Mouse (Mus musculus) small intestine, adult 2 months (tissue): ENCODE measurements around the gene Gm37240. TPM values are rescaled to one million over a fixed set of nuclear protein-coding genes. Genes with fewer than 3 reads are reported as not detected.

Experiments used
- H3K27ac ChIP-seq: fragments of 200-500 bp; 2 replicates; pipeline ENCODE4 v1.5.1; 2012; ENCODE audit warnings: low read depth, low read length, control low read depth, inconsistent platforms; ENCODE audit not compliant: insufficient read depth
- H3K27me3 ChIP-seq: fragments of 200-500 bp; 2 replicates; pipeline ENCODE4 v1.6.1; 2012; ENCODE audit warnings: mild to moderate bottlenecking, moderate library complexity, low read length, inconsistent platforms; ENCODE audit not compliant: control insufficient read depth, insufficient read depth
- H3K36me3 ChIP-seq: fragments of 200-500 bp; 2 replicates; pipeline ENCODE4 v1.6.1; 2012; ENCODE audit warnings: mild to moderate bottlenecking, low read length, control low read depth, inconsistent platforms; ENCODE audit not compliant: control insufficient read depth, insufficient read depth
- H3K4me1 ChIP-seq: fragments of 200-500 bp; 2 replicates; pipeline ENCODE4 v1.6.1; 2012; ENCODE audit warnings: low read length, inconsistent platforms, mixed read lengths; ENCODE audit not compliant: control insufficient read depth, insufficient read depth, insufficient read length
- H3K4me3 ChIP-seq: fragments of 200-500 bp; 2 replicates; pipeline ENCODE4 v1.5.1; 2012; ENCODE audit warnings: low read depth, mild to moderate bottlenecking, control low read depth, inconsistent platforms, low read length, moderate library complexity
- CTCF ChIP-seq: fragments of 200-500 bp; IDR thresholded peaks from 2 replicates; pipeline ENCODE4 v1.5.1; 2012; ENCODE audit warnings: low read depth, mild to moderate bottlenecking, control low read depth, inconsistent platforms, low read length, moderate library complexity, mixed read lengths; ENCODE audit not compliant: insufficient replicate concordance, insufficient read length; ENCODE audit errors: extremely low read depth
- POLR2A ChIP-seq: fragments of 200-500 bp; IDR thresholded peaks from 2 replicates; pipeline ENCODE4 v1.6.1; 2012; ENCODE audit warnings: low read depth, mild to moderate bottlenecking, control low read depth, inconsistent platforms, low read length, moderate library complexity
- WGBS: fragments of 180-500 bp; shearing (Covaris S2); methylation state at CpG from one replicate; pipeline ENCODE4 v1.1.7; 2018; 5-methylcytosine and 5-hydroxymethylcytosine counted together
- polyA plus RNA-seq: library from polyadenylated mRNA; depleted of rRNA; stranded (reverse); fragments of >200 nt; gene quantifications from 2 replicates; pipeline ENCODE4 v1.2.3, GENCODE M21; 2012

Gene Gm37240
- polyA plus RNA-seq, 1 experiment, result 58.2 TPM

DNA sequence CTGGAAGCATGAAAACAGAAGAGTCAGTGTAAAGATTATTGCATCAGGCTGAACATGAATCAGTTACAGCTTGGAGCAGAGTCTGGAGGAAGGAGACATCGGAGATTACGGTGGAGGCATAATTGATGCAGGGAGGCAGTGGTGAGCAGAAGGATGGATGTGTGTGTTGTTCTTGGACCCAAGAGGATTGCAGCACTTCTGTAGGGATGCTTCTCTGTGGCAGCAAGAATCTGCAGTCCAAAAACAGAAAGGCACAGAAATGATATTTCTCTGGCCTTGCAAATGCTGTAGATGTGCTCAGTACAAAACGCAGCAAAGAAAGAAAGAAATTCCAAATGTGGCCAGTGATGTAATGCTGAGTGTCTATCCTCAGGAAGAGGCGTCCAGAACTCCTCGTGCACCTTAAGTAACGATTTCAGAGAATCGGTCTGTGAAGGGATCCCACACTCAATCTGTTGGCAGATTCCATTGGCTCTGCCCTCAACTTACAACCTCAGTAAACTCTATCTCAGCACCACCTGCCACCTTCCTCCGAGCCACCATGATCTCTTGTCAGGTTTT lies 356.6 kb downstream of the Gm37240 start:
- TF ChIP-seq POLR2A (no peak), CTCF (no peak)
- WGBS, result 83% methylated on average over 8 of the region's 8 CpGs
- Histone ChIP-seq H3K27me3 (peaks cover 4% of the 10 kb centered on the region; the same call in 1 of the 2 replicates), H3K4me1 (no peaks in the 10 kb centered on the region), H3K27ac (no peak overlapping the region), H3K4me3 (no peak overlapping the region), H3K36me3 (no peaks in the 10 kb centered on the region)

- no peak for TF ChIP-seq CTCF
- no peak for TF ChIP-seq POLR2A
- 83% methylated on average over 1 of the region's 1 CpGs for WGBS
- H3K4me1 ChIP-seq, result no peaks in the 10 kb centered on the region
Measured at GRCm38 (mm10) chr3:85521311-85521907, 365.9 kb downstream of the Gm37240 start.

DNA sequence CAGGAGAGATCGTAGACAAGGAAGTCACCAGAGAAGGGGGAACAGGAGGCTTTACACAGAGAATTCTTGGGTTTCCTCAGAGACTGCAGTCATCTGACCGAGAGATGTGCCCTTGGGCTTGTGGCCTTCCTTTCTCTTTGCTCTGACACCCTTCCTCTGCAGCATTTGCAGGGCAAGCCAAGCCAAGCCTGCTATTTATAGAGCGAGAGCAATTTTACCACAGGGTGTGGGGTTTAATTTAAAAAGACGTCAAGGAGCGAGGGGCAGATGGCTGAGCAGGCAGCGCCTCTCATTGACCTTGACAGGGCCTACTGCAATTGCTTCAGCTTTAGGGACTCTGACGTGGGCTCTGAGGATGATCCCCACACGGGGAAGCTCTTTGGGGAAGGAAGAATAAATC lies 368.6 kb downstream of the Gm37240 start:
- TF ChIP-seq CTCF, result no peak
- no peak for TF ChIP-seq POLR2A
- 50% methylated on average over 8 of the region's 8 CpGs for WGBS
- H3K36me3 ChIP-seq, result no peaks in the 10 kb centered on the region
- H3K27me3 ChIP-seq, result peaks cover 3% of the 10 kb centered on the region; the same call in 1 of the 2 replicates
- H3K4me1 ChIP-seq, result no peaks in the 10 kb centered on the region
- H3K4me3 ChIP-seq, result no peak overlapping the region
- H3K27ac ChIP-seq, result no peak overlapping the region

More at GRCm38 (mm10) chr3:85521311-85521907, 365.9 kb downstream of the Gm37240 start:
- H3K27me3 ChIP-seq, result 0 out of 2 replicates have a peak, but pooled peaks cover 3% of the 10 kb centered on the region
- no peak overlapping the region for H3K4me3 ChIP-seq
- H3K36me3 ChIP-seq, result no peaks in the 10 kb centered on the region
- no peak overlapping the region for H3K27ac ChIP-seq

GRCm38 (mm10) chr3:85518072-85518471 lies 369.2 kb downstream of the Gm37240 start:
- no peaks in the 10 kb centered on the region for H3K36me3 ChIP-seq
- H3K27me3 ChIP-seq, result peaks cover 3% of the 10 kb centered on the region; the same call in 1 of the 2 replicates
- H3K4me3 ChIP-seq, result no peak overlapping the region
- TF ChIP-seq POLR2A, result no peak
- TF ChIP-seq CTCF, result no peak
- no peaks in the 10 kb centered on the region for H3K4me1 ChIP-seq
- whole genome bisulfite sequencing, result 57% methylated on average over 1 of the region's 1 CpGs
- no peak overlapping the region for H3K27ac ChIP-seq

GRCm38 (mm10) chr3:85516739-85517396 lies 370.4 kb downstream of the Gm37240 start:
- TF ChIP-seq CTCF, result no peak
- TF ChIP-seq POLR2A, result no peak
- Histone ChIP-seq H3K27ac (no peak overlapping the region), H3K4me1 (no peaks in the 10 kb centered on the region), H3K27me3 (peaks cover 3% of the 10 kb centered on the region; the same call in 1 of the 2 replicates), H3K36me3 (no peaks in the 10 kb centered on the region), H3K4me3 (no peak overlapping the region)
- 28% methylated on average over 11 of the region's 11 CpGs for WGBS

DNA sequence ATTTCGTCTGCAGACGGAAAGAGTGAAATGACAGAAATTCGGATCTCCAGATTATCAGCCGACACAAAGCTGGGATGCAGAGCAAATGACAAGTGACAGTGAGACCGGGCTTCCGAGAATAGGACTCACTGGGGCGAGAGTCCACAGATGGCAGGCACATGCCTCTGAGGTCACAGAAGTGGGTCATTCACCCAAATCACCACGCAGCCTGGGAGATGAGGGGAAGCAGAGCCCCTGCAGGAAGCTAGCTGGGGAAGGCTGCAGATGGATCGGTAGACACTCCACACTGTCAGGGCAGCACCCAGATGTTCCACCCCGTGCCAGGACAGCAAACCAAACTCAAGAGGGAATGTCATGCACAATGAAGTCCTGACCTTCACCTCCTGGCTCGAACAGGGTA lies 372.6 kb downstream of the Gm37240 start:
- TF ChIP-seq CTCF (no peak), POLR2A (no peak)
- H3K27ac ChIP-seq, result no peak overlapping the region
- 85% methylated on average over 11 of the region's 11 CpGs for WGBS
- H3K27me3 ChIP-seq, result peaks cover 2% of the 10 kb centered on the region; the same call in 1 of the 2 replicates
- H3K4me1 ChIP-seq, result no peaks in the 10 kb centered on the region
- H3K4me3 ChIP-seq, result no peak overlapping the region
- H3K36me3 ChIP-seq, result no peaks in the 10 kb centered on the region

- TF ChIP-seq CTCF, result no peak
- TF ChIP-seq POLR2A, result no peak
- Histone ChIP-seq H3K27me3 (no peaks in the 10 kb centered on the region; the same call in 1 of the 2 replicates), H3K27ac (no peak overlapping the region), H3K4me1 (no peaks in the 10 kb centered on the region), H3K4me3 (no peak overlapping the region), H3K36me3 (no peaks in the 10 kb centered on the region)
- WGBS, result 79% methylated on average over 5 of the region's 5 CpGs
Measured at GRCm38 (mm10) chr3:85508717-85509279, 378.5 kb downstream of the Gm37240 start.
